Mouse (Mus musculus): ENCODE results near the gene Drd2. TPM values are rescaled to one million over a fixed set of nuclear protein-coding genes. Genes with fewer than 3 reads are reported as not detected.

Drd2 gene
- polyA plus RNA-seq, 1 experiment from 2014 or later: 5.7 TPM

GRCm38 (mm10) chr9:49384041-49384440, 43.6 kb downstream of the Drd2 start:
- no peaks in the 10 kb centered on the region for H3K9me3 ChIP-seq (ENCODE audit: control insufficient read depth, low read length)
- H3K27me3 ChIP-seq (ENCODE audit: control insufficient read depth, insufficient read depth, low read length): no peaks in the 10 kb centered on the region
- no peak overlapping the region for H3K4me2 ChIP-seq (ENCODE audit: low read depth, low read length)
- H3K27ac ChIP-seq (ENCODE audit: low read depth, low read length): no peak overlapping the region
- no peak overlapping the region for H3K4me3 ChIP-seq (ENCODE audit: low read depth, low read length)
- no peaks in the 10 kb centered on the region for H3K36me3 ChIP-seq (ENCODE audit: control insufficient read depth, insufficient read depth, low read length)
- no peak overlapping the region for H3K9ac ChIP-seq (replicated peaks; ENCODE audit: low read depth, low read length)
- no peaks in the 10 kb centered on the region for H3K4me1 ChIP-seq (ENCODE audit: control insufficient read depth, insufficient read depth, low read length)
- 22% methylated on average over 3 of the region's 3 CpGs for WGBS
- ATAC-seq (ENCODE audit: low read depth): no peak

- Histone ChIP-seq H3K4me2 (ENCODE audit: low read depth, low read length) (no peak overlapping the region), H3K27ac (ENCODE audit: low read depth, low read length) (no peak overlapping the region), H3K4me1 (ENCODE audit: control insufficient read depth, insufficient read depth, low read length) (no peaks in the 10 kb centered on the region), H3K27me3 (ENCODE audit: control insufficient read depth, insufficient read depth, low read length) (no peaks in the 10 kb centered on the region), H3K9ac (replicated peaks; ENCODE audit: low read depth, low read length) (no peak overlapping the region), H3K9me3 (ENCODE audit: control insufficient read depth, low read length) (no peaks in the 10 kb centered on the region), H3K36me3 (ENCODE audit: control insufficient read depth, insufficient read depth, low read length) (no peaks in the 10 kb centered on the region), H3K4me3 (ENCODE audit: low read depth, low read length) (no peak overlapping the region)
- 88% methylated on average over 6 of the region's 6 CpGs for whole genome bisulfite sequencing
- no peak for ATAC-seq (ENCODE audit: low read depth)
Measured at GRCm38 (mm10) chr9:49384855-49385254, 44.4 kb downstream of the Drd2 start.

- Histone ChIP-seq H3K27ac (ENCODE audit: low read depth, low read length) (no peak overlapping the region), H3K4me1 (ENCODE audit: control insufficient read depth, insufficient read depth, low read length) (no peaks in the 10 kb centered on the region), H3K36me3 (ENCODE audit: control insufficient read depth, insufficient read depth, low read length) (no peaks in the 10 kb centered on the region), H3K4me3 (ENCODE audit: low read depth, low read length) (no peak overlapping the region), H3K9ac (replicated peaks; ENCODE audit: low read depth, low read length) (no peak overlapping the region), H3K4me2 (ENCODE audit: low read depth, low read length) (no peak overlapping the region), H3K9me3 (ENCODE audit: control insufficient read depth, low read length) (no peaks in the 10 kb centered on the region), H3K27me3 (ENCODE audit: control insufficient read depth, insufficient read depth, low read length) (no peaks in the 10 kb centered on the region)
- WGBS: 67% methylated on average over 7 of the region's 7 CpGs
- no peak for ATAC-seq (ENCODE audit: low read depth)
Measured at GRCm38 (mm10) chr9:49385301-49385700, 44.9 kb downstream of the Drd2 start.

GRCm38 (mm10) chr9:49386119-49386518, 45.7 kb downstream of the Drd2 start:
- Histone ChIP-seq H3K9ac (replicated peaks; ENCODE audit: low read depth, low read length) (no peak overlapping the region), H3K27me3 (ENCODE audit: control insufficient read depth, insufficient read depth, low read length) (no peaks in the 10 kb centered on the region), H3K9me3 (ENCODE audit: control insufficient read depth, low read length) (no peaks in the 10 kb centered on the region), H3K4me3 (ENCODE audit: low read depth, low read length) (no peak overlapping the region), H3K4me2 (ENCODE audit: low read depth, low read length) (no peak overlapping the region), H3K36me3 (ENCODE audit: control insufficient read depth, insufficient read depth, low read length) (no peaks in the 10 kb centered on the region), H3K27ac (ENCODE audit: low read depth, low read length) (no peak overlapping the region), H3K4me1 (ENCODE audit: control insufficient read depth, insufficient read depth, low read length) (no peaks in the 10 kb centered on the region)
- 39% methylated on average over 11 of the region's 11 CpGs for WGBS
- ATAC-seq (ENCODE audit: low read depth): no peak

- Histone ChIP-seq H3K27ac (ENCODE audit: low read depth, low read length) (no peak overlapping the region), H3K4me1 (ENCODE audit: control insufficient read depth, insufficient read depth, low read length) (no peaks in the 10 kb centered on the region), H3K27me3 (ENCODE audit: control insufficient read depth, insufficient read depth, low read length) (no peaks in the 10 kb centered on the region), H3K4me3 (ENCODE audit: low read depth, low read length) (no peak overlapping the region), H3K4me2 (ENCODE audit: low read depth, low read length) (no peak overlapping the region), H3K9me3 (ENCODE audit: control insufficient read depth, low read length) (no peaks in the 10 kb centered on the region), H3K36me3 (ENCODE audit: control insufficient read depth, insufficient read depth, low read length) (no peaks in the 10 kb centered on the region), H3K9ac (replicated peaks; ENCODE audit: low read depth, low read length) (no peak overlapping the region)
- ATAC-seq (ENCODE audit: low read depth): no peak
- WGBS: 57% methylated on average over 2 of the region's 2 CpGs
Measured at GRCm38 (mm10) chr9:49392242-49392641, 51.8 kb downstream of the Drd2 start.

GRCm38 (mm10) chr9:49396006-49396405, 55.6 kb downstream of the Drd2 start:
- no peak for ATAC-seq (ENCODE audit: low read depth)
- no peaks in the 10 kb centered on the region for H3K27me3 ChIP-seq (ENCODE audit: control insufficient read depth, insufficient read depth, low read length)
- H3K27ac ChIP-seq (ENCODE audit: low read depth, low read length): no peak overlapping the region
- H3K9me3 ChIP-seq (ENCODE audit: control insufficient read depth, low read length): no peaks in the 10 kb centered on the region
- no peak overlapping the region for H3K4me3 ChIP-seq (ENCODE audit: low read depth, low read length)
- no peaks in the 10 kb centered on the region for H3K36me3 ChIP-seq (ENCODE audit: control insufficient read depth, insufficient read depth, low read length)
- no peaks in the 10 kb centered on the region for H3K4me1 ChIP-seq (ENCODE audit: control insufficient read depth, insufficient read depth, low read length)
- H3K4me2 ChIP-seq (ENCODE audit: low read depth, low read length): no peak overlapping the region
- no peak overlapping the region for H3K9ac ChIP-seq (replicated peaks; ENCODE audit: low read depth, low read length)

GRCm38 (mm10) chr9:49403711-49404110, 63.3 kb downstream of the Drd2 start:
- Histone ChIP-seq H3K36me3 (ENCODE audit: control insufficient read depth, insufficient read depth, low read length) (no peaks in the 10 kb centered on the region), H3K27ac (ENCODE audit: low read depth, low read length) (no peak overlapping the region), H3K4me3 (ENCODE audit: low read depth, low read length) (no peak overlapping the region), H3K4me1 (ENCODE audit: control insufficient read depth, insufficient read depth, low read length) (no peaks in the 10 kb centered on the region), H3K9me3 (ENCODE audit: control insufficient read depth, low read length) (no peaks in the 10 kb centered on the region), H3K27me3 (ENCODE audit: control insufficient read depth, insufficient read depth, low read length) (no peaks in the 10 kb centered on the region), H3K9ac (replicated peaks; ENCODE audit: low read depth, low read length) (no peak overlapping the region), H3K4me2 (ENCODE audit: low read depth, low read length) (no peak overlapping the region)
- 65% methylated on average over 2 of the region's 2 CpGs for WGBS
- no peak for ATAC-seq (ENCODE audit: low read depth)

- 92% methylated on average over 5 of the region's 5 CpGs for WGBS
- no peaks in the 10 kb centered on the region for H3K27me3 ChIP-seq (ENCODE audit: control insufficient read depth, insufficient read depth, low read length)
- no peaks in the 10 kb centered on the region for H3K36me3 ChIP-seq (ENCODE audit: control insufficient read depth, insufficient read depth, low read length)
- H3K4me2 ChIP-seq (ENCODE audit: low read depth, low read length): no peak overlapping the region
- H3K27ac ChIP-seq (ENCODE audit: low read depth, low read length): no peak overlapping the region
- H3K9ac ChIP-seq (replicated peaks; ENCODE audit: low read depth, low read length): no peak overlapping the region
- no peak for ATAC-seq (ENCODE audit: low read depth)
- no peaks in the 10 kb centered on the region for H3K4me1 ChIP-seq (ENCODE audit: control insufficient read depth, insufficient read depth, low read length)
- no peaks in the 10 kb centered on the region for H3K9me3 ChIP-seq (ENCODE audit: control insufficient read depth, low read length)
- H3K4me3 ChIP-seq (ENCODE audit: low read depth, low read length): no peak overlapping the region
Measured at GRCm38 (mm10) chr9:49407028-49407427, 66.6 kb downstream of the Drd2 start.

GRCm38 (mm10) chr9:49410621-49411020, 70.2 kb downstream of the Drd2 start:
- no peak for ATAC-seq (ENCODE audit: low read depth)
- Histone ChIP-seq H3K4me3 (ENCODE audit: low read depth, low read length) (no peak overlapping the region), H3K9ac (replicated peaks; ENCODE audit: low read depth, low read length) (no peak overlapping the region), H3K9me3 (ENCODE audit: control insufficient read depth, low read length) (no peaks in the 10 kb centered on the region), H3K36me3 (ENCODE audit: control insufficient read depth, insufficient read depth, low read length) (no peaks in the 10 kb centered on the region), H3K27ac (ENCODE audit: low read depth, low read length) (no peak overlapping the region), H3K4me2 (ENCODE audit: low read depth, low read length) (no peak overlapping the region), H3K27me3 (ENCODE audit: control insufficient read depth, insufficient read depth, low read length) (no peaks in the 10 kb centered on the region), H3K4me1 (ENCODE audit: control insufficient read depth, insufficient read depth, low read length) (no peaks in the 10 kb centered on the region)
- WGBS: 83% methylated on average over 5 of the region's 5 CpGs

- no peak for ATAC-seq (ENCODE audit: low read depth)
- Histone ChIP-seq H3K9ac (replicated peaks; ENCODE audit: low read depth, low read length) (no peak overlapping the region), H3K4me1 (ENCODE audit: control insufficient read depth, insufficient read depth, low read length) (no peaks in the 10 kb centered on the region), H3K4me2 (ENCODE audit: low read depth, low read length) (no peak overlapping the region), H3K27ac (ENCODE audit: low read depth, low read length) (no peak overlapping the region), H3K36me3 (ENCODE audit: control insufficient read depth, insufficient read depth, low read length) (no peaks in the 10 kb centered on the region), H3K9me3 (ENCODE audit: control insufficient read depth, low read length) (no peaks in the 10 kb centered on the region), H3K27me3 (ENCODE audit: control insufficient read depth, insufficient read depth, low read length) (no peaks in the 10 kb centered on the region), H3K4me3 (ENCODE audit: low read depth, low read length) (no peak overlapping the region)
- 97% methylated on average over 5 of the region's 5 CpGs for WGBS
Measured at GRCm38 (mm10) chr9:49423866-49424265, 83.4 kb downstream of the Drd2 start.
